In genomic region chr7:89770021-89770420, GRCm38 (mm10) we compare ENCODE assay signal across 10 mouse cellular contexts.
DNase-seq lines count a peak whose midpoint lies in the region; ATAC-seq and TF ChIP-seq lines count a peak whose summit lies in the region.
"Had no signal": no experiment of that assay in that cellular context is flagged by ENCODE, and none has a peak within 500 bp of the region (broad histone marks: within the 10 kb centered on the region; RNA-seq: fewer than 3 reads in every experiment).

No protein-coding gene starts in this region.

- 46% methylated on average over 6 of the region's 6 CpGs for WGBS in intestine, embryonic 15.5 days
- WGBS in intestine, postnatal 0 days: 62% methylated on average over 6 of the region's 6 CpGs
- WGBS in liver, embryonic 11.5 days: 64% methylated on average over 6 of the region's 6 CpGs

- no peak overlapping the region for H3K4me3 ChIP-seq in intestine, embryonic 15.5 days (replicated peaks)
- no peak overlapping the region for H3K4me3 ChIP-seq in intestine, postnatal 0 days (ENCODE audit: low read depth, low read length)
- no peak overlapping the region for H3K4me3 ChIP-seq in liver, embryonic 11.5 days (ENCODE audit: low read depth, low read length)
- H3K4me3 ChIP-seq: hindbrain, embryonic 13.5 days had no signal

- H3K4me1 ChIP-seq in intestine, embryonic 15.5 days (replicated peaks): peaks cover 10% of the 10 kb centered on the region
- H3K4me1 ChIP-seq in intestine, postnatal 0 days (replicated peaks; ENCODE audit: control insufficient read depth, insufficient read depth, low read length): peaks cover 4% of the 10 kb centered on the region; the same call in 1 of the 2 replicates
- no peaks in the 10 kb centered on the region for H3K4me1 ChIP-seq in liver, embryonic 11.5 days (replicated peaks; ENCODE audit: control insufficient read depth, insufficient read depth, low read length)

- no peaks in the 10 kb centered on the region for H3K27me3 ChIP-seq in intestine, embryonic 15.5 days (replicated peaks)
- H3K27me3 ChIP-seq in intestine, postnatal 0 days (replicated peaks; ENCODE audit: control insufficient read depth, insufficient read depth, low read length): no peaks in the 10 kb centered on the region
- no peaks in the 10 kb centered on the region for H3K27me3 ChIP-seq in liver, embryonic 11.5 days (replicated peaks; ENCODE audit: control insufficient read depth, insufficient read depth, low read length)

- H3K9me3 ChIP-seq in intestine, embryonic 15.5 days: no peaks in the 10 kb centered on the region
- no peaks in the 10 kb centered on the region for H3K9me3 ChIP-seq in intestine, postnatal 0 days (ENCODE audit: control insufficient read depth)
- no peaks in the 10 kb centered on the region for H3K9me3 ChIP-seq in liver, embryonic 11.5 days (ENCODE audit: control insufficient read depth, low read length)
- H3K9me3 ChIP-seq: hindbrain, embryonic 13.5 days had no signal

- no peak for ATAC-seq in intestine, embryonic 15.5 days
- no peak for ATAC-seq in intestine, postnatal 0 days
- no peak for ATAC-seq in liver, embryonic 11.5 days (replicated peaks; ENCODE audit: low FRiP score)

- H3K4me2 ChIP-seq in intestine, embryonic 15.5 days (replicated peaks): no peak overlapping the region
- H3K4me2 ChIP-seq in intestine, postnatal 0 days (replicated peaks; ENCODE audit: low read depth): no peak overlapping the region
- H3K4me2 ChIP-seq in liver, embryonic 11.5 days: no peak overlapping the region
- H3K4me2 ChIP-seq: hindbrain, embryonic 13.5 days had no signal

- peak overlapping the region; percentile 27; the same call in 1 of the 2 replicates for H3K27ac ChIP-seq in intestine, embryonic 15.5 days
- H3K27ac ChIP-seq in intestine, postnatal 0 days (ENCODE audit: low read depth, low read length): no peak overlapping the region
- no peak overlapping the region for H3K27ac ChIP-seq in liver, embryonic 11.5 days (ENCODE audit: low read depth, low read length)
- H3K27ac ChIP-seq: hindbrain, embryonic 13.5 days had no signal

- H3K9ac ChIP-seq in intestine, embryonic 15.5 days: no peak overlapping the region
- no peak overlapping the region for H3K9ac ChIP-seq in intestine, postnatal 0 days (ENCODE audit: low read depth, low read length)
- H3K9ac ChIP-seq in liver, embryonic 11.5 days (ENCODE audit: low read depth, low read length): no peak overlapping the region
- H3K9ac ChIP-seq: hindbrain, embryonic 13.5 days had no signal

- DNase-seq in Muller cell, postnatal 12 days (ENCODE audit: inconsistent ontology term): peak; percentile 79
- DNase-seq in cerebellum, adult 18-20 months: peak; percentile 57 to 72
- DNase-seq in fibroblast of lung, adult 2 months (ENCODE audit: low read depth): peak; percentile 78
- no peak for DNase-seq in frontal cortex, postnatal 36 days (ENCODE audit: low spot score in 2 of 2)
- DNase-seq in liver, embryonic 11.5 days (ENCODE audit: low spot score): no peak
- DNase-seq: right cerebral cortex, postnatal 25 days; thymus, postnatal 25 days had no signal

- no peaks in the 10 kb centered on the region for H3K36me3 ChIP-seq in intestine, embryonic 15.5 days
- no peaks in the 10 kb centered on the region for H3K36me3 ChIP-seq in intestine, postnatal 0 days (ENCODE audit: control insufficient read depth, insufficient read depth)
- H3K36me3 ChIP-seq in liver, embryonic 11.5 days (ENCODE audit: control insufficient read depth, insufficient read depth, low read length): no peaks in the 10 kb centered on the region
- H3K36me3 ChIP-seq: hindbrain, embryonic 13.5 days had no signal

- no peak for TF ChIP-seq CTCF in intestine, postnatal 0 days (IDR thresholded peaks at IDR 0.05; ENCODE audit: low read depth)

Comparison
In these comparisons a context has a peak if more than half of its experiments do, and no peak if none do; other contexts are left out.
1. DNase-seq: peak in Muller cell, postnatal 12 days (single experiment), cerebellum, adult 18-20 months (2 of 2) and fibroblast of lung, adult 2 months (single experiment); none in frontal cortex, postnatal 36 days (0 of 2) and liver, embryonic 11.5 days (single experiment).